Mouse (Mus musculus): ENCODE data around the gene Trp53. TPM values are rescaled to one million over a fixed set of nuclear protein-coding genes. Genes with fewer than 3 reads are reported as not detected.

Gene Trp53
- polyA plus RNA-seq (2015; fragmentation: Nextera tagmentation; extraction: Ambion mirVana) = 44.4 and 46.3 TPM in 2 replicates

GRCm38 (mm10) chr11:69580091-69580514 is at the start of gene Trp53, which contains the start of gene Wrap53:
Gene Trp53, plus strand, starts transcription at chr11:69580359.
Gene Wrap53, minus strand, starts transcription at chr11:69580255.

DNA sequence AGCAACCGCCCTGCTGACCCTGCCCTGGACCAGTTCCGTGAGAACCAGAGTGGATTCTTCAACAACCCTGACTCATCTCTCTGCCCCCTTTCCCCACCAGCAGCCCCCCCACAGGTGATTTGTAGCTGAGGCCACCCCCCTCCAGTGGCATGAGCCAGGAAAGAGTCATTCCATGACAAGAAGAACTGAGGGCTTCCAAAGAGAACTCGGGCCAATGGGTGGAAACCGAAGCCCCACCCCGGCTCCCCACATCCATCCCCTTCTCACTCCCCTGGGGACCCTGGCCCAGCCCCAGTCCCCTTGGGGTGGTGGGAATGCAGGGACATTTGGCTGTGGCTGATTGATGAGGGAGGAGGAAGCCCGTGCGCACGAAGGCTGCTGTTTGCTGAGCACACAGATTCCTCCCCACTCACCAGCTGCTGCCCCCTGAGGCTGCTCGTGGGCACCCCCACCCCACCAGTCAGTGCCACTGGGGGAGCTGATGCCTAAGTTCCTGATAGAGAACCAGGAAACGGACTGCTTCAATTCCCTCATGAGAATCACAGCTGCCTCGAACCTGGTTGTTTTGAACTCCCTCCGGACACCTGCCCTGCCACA is 31.0 kb upstream of the Trp53 start, which contains the start of gene Dnah2:
Dnah2 (minus strand) TSS at position 51 of the 597 bp plus-strand sequence.

DNA sequence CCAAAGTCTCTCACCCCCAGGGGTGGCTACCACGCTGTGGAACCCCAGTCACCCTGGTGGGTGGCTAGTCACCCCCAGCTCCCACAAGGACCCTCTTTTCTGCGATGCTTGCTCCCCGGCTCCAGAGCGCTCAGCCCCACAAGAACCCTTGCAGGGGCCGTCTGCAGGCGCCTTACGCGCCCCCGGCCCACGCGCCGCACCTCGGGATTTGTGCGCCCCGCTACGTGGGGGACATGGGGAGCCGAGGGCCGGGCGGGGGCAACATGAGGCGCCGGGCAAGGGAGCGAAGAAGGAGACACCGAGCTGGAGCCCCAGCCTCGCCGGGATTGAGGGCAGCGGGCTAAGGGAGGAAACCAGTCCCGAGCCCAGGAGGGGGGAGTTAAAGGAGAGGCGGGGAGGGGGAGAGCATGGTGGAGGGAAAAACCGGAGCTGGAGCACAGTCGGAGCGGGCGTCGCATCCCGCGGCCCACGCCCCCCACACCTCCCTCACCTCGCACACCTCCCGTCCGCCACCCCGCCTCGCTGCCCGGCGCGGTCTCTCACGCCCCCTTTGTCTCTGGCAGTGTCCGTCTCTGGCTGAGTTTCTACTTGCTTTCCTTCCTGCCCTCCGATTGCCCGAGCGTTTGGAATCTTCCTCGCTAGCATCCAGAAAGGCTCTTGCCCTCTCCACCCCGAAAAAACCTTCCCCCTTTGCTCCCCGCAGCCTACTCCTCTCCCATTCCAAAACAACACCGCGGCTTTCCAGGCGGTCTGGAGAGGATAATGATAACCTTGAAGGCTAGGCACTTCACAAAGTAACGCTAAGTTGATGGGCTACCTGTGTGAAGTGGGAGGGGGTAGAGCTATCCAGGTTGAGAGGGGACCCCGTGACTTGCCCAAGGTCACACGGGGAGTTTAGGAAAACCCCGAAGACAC is 20.1 kb upstream of the Trp53 start, which contains the start of gene Efnb3:
Efnb3 (minus strand) TSS at position 355 of the 915 bp plus-strand sequence.

DNA sequence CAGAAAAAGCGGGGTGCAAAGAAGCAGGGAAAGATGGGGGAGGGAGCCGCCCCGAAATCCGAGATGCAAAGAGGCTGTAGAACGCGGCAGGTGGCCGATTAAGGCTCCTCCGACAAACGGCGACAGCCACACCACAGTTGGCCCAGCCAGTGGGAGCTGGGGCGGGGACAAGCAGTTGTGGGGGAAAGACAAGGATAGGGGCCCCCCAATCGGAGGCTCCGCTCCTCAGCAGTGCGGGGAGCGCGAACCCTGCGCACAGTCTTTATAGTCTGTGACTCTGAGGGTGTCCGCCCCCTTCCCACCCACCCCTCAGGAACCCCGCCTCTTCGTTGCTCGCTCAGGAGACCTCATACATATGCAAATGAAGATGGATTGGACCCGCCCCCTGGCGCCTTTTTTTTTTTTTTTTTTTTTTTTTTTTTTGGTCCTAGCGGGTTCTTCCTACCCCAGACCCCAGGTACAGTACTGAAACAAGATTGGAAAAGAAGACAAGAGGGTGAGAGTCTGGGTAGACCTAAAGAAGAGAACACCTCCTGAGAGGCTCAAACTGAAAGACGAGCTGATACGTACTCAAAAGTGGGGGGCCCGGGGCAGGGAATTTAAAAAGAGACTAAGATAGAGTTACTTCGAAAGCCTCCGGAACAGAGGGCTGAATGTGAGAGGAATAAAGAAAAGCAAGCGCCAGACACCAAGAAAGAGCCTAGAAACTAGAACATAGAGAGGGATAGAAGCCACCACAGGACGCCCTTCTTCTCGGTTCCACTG is 25.7 kb downstream of the Trp53 start, which contains the start of gene Atp1b2:
Atp1b2 (minus strand) TSS at position 217 of the 765 bp plus-strand sequence.

DNA sequence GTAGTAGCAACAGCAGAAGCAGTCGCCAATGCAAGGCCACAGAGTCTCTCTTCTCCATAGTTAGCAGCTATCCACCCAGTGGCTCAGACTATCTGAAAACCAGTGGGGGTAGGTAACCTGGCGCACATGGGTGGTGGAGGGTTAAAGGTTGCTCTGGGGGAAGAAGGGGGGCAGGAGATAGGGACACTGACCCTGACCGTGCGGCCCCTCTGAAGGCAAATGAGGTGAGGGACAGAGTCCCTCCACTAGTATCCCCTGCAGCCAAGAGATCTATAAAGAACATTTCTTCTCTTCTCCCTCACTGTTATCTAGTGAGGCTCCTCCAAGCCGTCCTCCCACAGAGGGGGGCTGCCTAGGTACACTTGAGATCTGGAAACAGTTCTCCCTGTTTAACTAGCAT is 37.6 kb downstream of the Trp53 start, which contains the start of gene Shbg:
Shbg (minus strand) TSS at position 101 of the 400 bp plus-strand sequence.

DNA sequence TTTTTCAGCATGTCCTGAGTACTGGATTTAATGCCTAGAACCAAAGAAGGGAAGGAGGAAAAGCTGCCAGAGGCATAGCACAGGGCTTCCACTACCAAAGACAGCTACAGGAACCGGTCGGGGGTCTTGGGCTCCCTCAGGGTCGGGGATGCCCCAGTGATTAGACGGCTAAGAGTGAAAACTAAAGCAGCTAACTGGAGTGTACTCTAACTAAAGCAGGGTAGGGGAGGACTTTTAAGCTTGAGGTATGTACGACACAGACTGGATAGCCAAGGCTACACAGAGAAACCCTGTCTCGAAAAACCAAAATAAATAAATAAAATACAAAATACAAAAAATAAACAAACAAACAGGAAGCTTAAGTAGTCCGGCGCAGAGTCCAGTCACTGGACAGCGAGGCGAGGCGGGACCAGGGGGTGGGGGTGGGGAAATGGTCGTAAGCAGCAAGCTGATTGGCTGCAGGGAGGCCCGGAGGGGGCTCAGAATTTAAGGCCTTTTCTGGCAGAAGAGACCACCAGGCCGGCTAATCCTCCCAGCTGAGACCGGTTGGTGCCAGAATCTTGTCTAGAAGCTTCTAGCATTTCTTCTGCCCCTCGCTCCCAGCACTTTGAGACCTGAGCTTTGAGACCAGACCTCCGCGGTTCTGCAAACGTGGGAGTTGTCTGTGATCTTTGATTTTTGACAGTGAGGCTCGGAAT is 41.6 kb downstream of the Trp53 start, which contains the start of gene Sat2:
Sat2 (plus strand) TSS at position 454 of the 698 bp plus-strand sequence.

GRCm38 (mm10) chr11:69632284-69633089 is 52.3 kb downstream of the Trp53 start, which contains the start of gene Fxr2:
Gene Fxr2, plus strand, starts transcription at chr11:69632990.

MicroRNAs encoded within 50 kb of the gene (microRNA counts, 519-probe panel; counts per million panel counts)
- 3,529 counts per million, percentile 60 among the panel's probes with 10 or more counts for microRNA mmu-miR-467f

Small RNAs within 50 kb of the gene (microRNA-seq; reads per million reads assigned to microRNA genes)
- gene Mir467f = not detected

Other genes starting within 250 kb of the Trp53 start
- gene Rnf227, start 239.9 kb upstream of the Trp53 start, polyA plus RNA-seq (2015; fragmentation: Nextera tagmentation; extraction: Ambion mirVana) = 5.8 and 6.4 TPM in 2 replicates
- 31.5 and 32.5 TPM in 2 replicates for gene Chd3, start 211.0 kb upstream of the Trp53 start, polyA plus RNA-seq (2015; fragmentation: Nextera tagmentation; extraction: Ambion mirVana)
- 157 and 160 TPM in 2 replicates for gene Naa38, start 184.9 kb upstream of the Trp53 start, polyA plus RNA-seq (2015; fragmentation: Nextera tagmentation; extraction: Ambion mirVana)
- 15.0 and 16.0 TPM in 2 replicates for gene Cyb5d1, start 184.7 kb upstream of the Trp53 start, polyA plus RNA-seq (2015; fragmentation: Nextera tagmentation; extraction: Ambion mirVana)
- 19.0 and 19.9 TPM in 2 replicates for gene Tmem88, start 182.1 kb upstream of the Trp53 start, polyA plus RNA-seq (2015; fragmentation: Nextera tagmentation; extraction: Ambion mirVana)
- 11.5 and 13.3 TPM in 2 replicates for gene Kdm6b, start 166.7 kb upstream of the Trp53 start, polyA plus RNA-seq (2015; fragmentation: Nextera tagmentation; extraction: Ambion mirVana)
- gene Dnah2, start 31.2 kb upstream of the Trp53 start, polyA plus RNA-seq (2015; fragmentation: Nextera tagmentation; extraction: Ambion mirVana) = 0.13 and 0.16 TPM in 2 replicates
- 3.4 and 3.7 TPM in 2 replicates for gene Efnb3, start 20.2 kb upstream of the Trp53 start, polyA plus RNA-seq (2015; fragmentation: Nextera tagmentation; extraction: Ambion mirVana)
- gene Wrap53, start 104 bp upstream of the Trp53 start, polyA plus RNA-seq (2015; fragmentation: Nextera tagmentation; extraction: Ambion mirVana) = 8.2 and 8.8 TPM in 2 replicates
- 13.2 and 14.4 TPM in 2 replicates for gene Atp1b2, start 25.6 kb downstream of the Trp53 start, polyA plus RNA-seq (2015; fragmentation: Nextera tagmentation; extraction: Ambion mirVana)
- gene Shbg, start 37.5 kb downstream of the Trp53 start, polyA plus RNA-seq (2015; fragmentation: Nextera tagmentation; extraction: Ambion mirVana) = not detected in 2 replicates
- gene Sat2, start 41.7 kb downstream of the Trp53 start, polyA plus RNA-seq (2015; fragmentation: Nextera tagmentation; extraction: Ambion mirVana) = 19.2 and 22.9 TPM in 2 replicates
- 12.5 and 13.6 TPM in 2 replicates for gene Fxr2, start 52.6 kb downstream of the Trp53 start, polyA plus RNA-seq (2015; fragmentation: Nextera tagmentation; extraction: Ambion mirVana)
- gene Sox15, start 75.0 kb downstream of the Trp53 start, polyA plus RNA-seq (2015; fragmentation: Nextera tagmentation; extraction: Ambion mirVana) = 3.2 and 7.1 TPM in 2 replicates
- gene Mpdu1, start 82.3 kb downstream of the Trp53 start, polyA plus RNA-seq (2015; fragmentation: Nextera tagmentation; extraction: Ambion mirVana) = 33.5 and 41.2 TPM in 2 replicates
- 27.9 and 48.1 TPM in 2 replicates for gene Cd68, start 85.8 kb downstream of the Trp53 start, polyA plus RNA-seq (2015; fragmentation: Nextera tagmentation; extraction: Ambion mirVana)
- gene Eif4a1, start 92.1 kb downstream of the Trp53 start, polyA plus RNA-seq (2015; fragmentation: Nextera tagmentation; extraction: Ambion mirVana) = 378 and 433 TPM in 2 replicates
- 46.3 and 49.8 TPM in 2 replicates for gene Senp3, start 101.7 kb downstream of the Trp53 start, polyA plus RNA-seq (2015; fragmentation: Nextera tagmentation; extraction: Ambion mirVana)
- gene Tnfsf13, start 105.4 kb downstream of the Trp53 start, polyA plus RNA-seq (2015; fragmentation: Nextera tagmentation; extraction: Ambion mirVana) = 0.47 and 0.62 TPM in 2 replicates
- 17.2 and 17.8 TPM in 2 replicates for gene Tnfsf12, start 115.5 kb downstream of the Trp53 start, polyA plus RNA-seq (2015; fragmentation: Nextera tagmentation; extraction: Ambion mirVana)
- gene Tnfsfm13, start 115.7 kb downstream of the Trp53 start, polyA plus RNA-seq (2015; fragmentation: Nextera tagmentation; extraction: Ambion mirVana) = 4.7 and 5.4 TPM in 2 replicates
- 9.3 and 10.3 TPM in 2 replicates for gene Polr2a, start 178.3 kb downstream of the Trp53 start, polyA plus RNA-seq (2015; fragmentation: Nextera tagmentation; extraction: Ambion mirVana)
- gene Slc35g3, start 181.6 kb downstream of the Trp53 start, polyA plus RNA-seq (2015; fragmentation: Nextera tagmentation; extraction: Ambion mirVana) = not detected in 2 replicates
- gene Zbtb4, start 185.6 kb downstream of the Trp53 start, polyA plus RNA-seq (2015; fragmentation: Nextera tagmentation; extraction: Ambion mirVana) = 3.9 and 4.3 TPM in 2 replicates
- 5.9 and 6.9 TPM in 2 replicates for gene Chrnb1, start 215.6 kb downstream of the Trp53 start, polyA plus RNA-seq (2015; fragmentation: Nextera tagmentation; extraction: Ambion mirVana)
- 0.78 and 0.86 TPM in 2 replicates for gene Fgf11, start 221.5 kb downstream of the Trp53 start, polyA plus RNA-seq (2015; fragmentation: Nextera tagmentation; extraction: Ambion mirVana)
- 13.7 TPM in 2 replicates for gene Tmem102, start 225.3 kb downstream of the Trp53 start, polyA plus RNA-seq (2015; fragmentation: Nextera tagmentation; extraction: Ambion mirVana)
- not detected in 2 replicates for gene Gm39566, start 234.9 kb downstream of the Trp53 start, polyA plus RNA-seq (2015; fragmentation: Nextera tagmentation; extraction: Ambion mirVana)
- not detected in 2 replicates for gene Spem2, start 238.1 kb downstream of the Trp53 start, polyA plus RNA-seq (2015; fragmentation: Nextera tagmentation; extraction: Ambion mirVana)
- 0.25 TPM in 1 of 2 replicates, not detected in the other for gene Spem1, start 241.8 kb downstream of the Trp53 start, polyA plus RNA-seq (2015; fragmentation: Nextera tagmentation; extraction: Ambion mirVana)

Data from urinary bladder, postnatal 0 days (tissue).